Mouse (Mus musculus) brain, embryonic 14.5 days (tissue): ENCODE results near the gene Coro2b.

Experiments used
- CTCF ChIP-seq: fragments of 200-500 bp; IDR thresholded peaks from 2 replicates; pipeline ENCODE4 v1.5.1; 2012; ENCODE audit warnings: inconsistent platforms, mild to moderate bottlenecking, moderate library complexity, borderline replicate concordance; ENCODE audit not compliant: insufficient read depth, insufficient read length; ENCODE audit errors: extremely low read depth
- POLR2A ChIP-seq: fragments of 200-500 bp; IDR thresholded peaks from 2 replicates; pipeline ENCODE4 v1.6.1; 2012; ENCODE audit warnings: mild to moderate bottlenecking, inconsistent platforms, borderline replicate concordance; ENCODE audit not compliant: poor library complexity, insufficient read depth, insufficient read length, severe bottlenecking; ENCODE audit errors: extremely low read depth

- TF ChIP-seq CTCF (peak; percentile 26; the same call in 1 of the 2 replicates), POLR2A (peak; percentile 69)
These were observed at the start of gene Coro2b for GRCm38 (mm10) chr9:62536655-62537631.
